Mouse (Mus musculus): Measurements from ENCODE around the gene Kmt2a.

Kmt2a gene

DNA sequence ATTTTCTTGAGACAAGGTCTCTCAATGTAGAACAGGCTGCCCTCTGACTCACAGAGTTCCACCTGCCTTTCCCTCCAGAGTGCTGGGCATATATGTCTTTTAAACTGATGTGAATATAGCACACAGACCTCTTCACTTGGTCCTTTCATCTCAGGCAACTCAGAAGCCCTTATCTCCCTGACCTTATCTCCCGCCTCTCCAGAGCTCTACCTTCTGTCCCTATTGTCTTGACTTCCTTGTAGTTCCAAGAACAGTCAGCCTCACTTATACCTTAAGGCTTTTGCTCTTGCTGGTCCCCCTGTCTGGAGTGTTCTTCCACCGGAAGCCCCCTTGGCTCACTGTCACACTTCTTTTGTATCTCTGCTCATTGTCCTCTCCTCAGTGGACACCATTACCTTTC, 9.0 kb upstream of the Kmt2a start:
- no peak for TF ChIP-seq GATA4 (IDR thresholded peaks at IDR 0.05; ENCODE audit: insufficient replicate concordance, low read length)

GRCm38 (mm10) chr9:44888114-44888624, 7.1 kb upstream of the Kmt2a start:
- TF ChIP-seq GATA4 (IDR thresholded peaks at IDR 0.05; ENCODE audit: insufficient replicate concordance, low read length) = no peak

GRCm38 (mm10) chr9:44882981-44883569, 2.0 kb upstream of the Kmt2a start:
- TF ChIP-seq GATA4 (IDR thresholded peaks at IDR 0.05; ENCODE audit: insufficient replicate concordance, low read length) = no peak

GRCm38 (mm10) chr9:44882436-44882980, 1.4 kb upstream of the Kmt2a start:
- TF ChIP-seq GATA4 (IDR thresholded peaks at IDR 0.05; ENCODE audit: insufficient replicate concordance, low read length) = no peak

GRCm38 (mm10) chr9:44881941-44882435, 892 bp upstream of the Kmt2a start:
- no peak for TF ChIP-seq GATA4 (IDR thresholded peaks at IDR 0.05; ENCODE audit: insufficient replicate concordance, low read length)

DNA sequence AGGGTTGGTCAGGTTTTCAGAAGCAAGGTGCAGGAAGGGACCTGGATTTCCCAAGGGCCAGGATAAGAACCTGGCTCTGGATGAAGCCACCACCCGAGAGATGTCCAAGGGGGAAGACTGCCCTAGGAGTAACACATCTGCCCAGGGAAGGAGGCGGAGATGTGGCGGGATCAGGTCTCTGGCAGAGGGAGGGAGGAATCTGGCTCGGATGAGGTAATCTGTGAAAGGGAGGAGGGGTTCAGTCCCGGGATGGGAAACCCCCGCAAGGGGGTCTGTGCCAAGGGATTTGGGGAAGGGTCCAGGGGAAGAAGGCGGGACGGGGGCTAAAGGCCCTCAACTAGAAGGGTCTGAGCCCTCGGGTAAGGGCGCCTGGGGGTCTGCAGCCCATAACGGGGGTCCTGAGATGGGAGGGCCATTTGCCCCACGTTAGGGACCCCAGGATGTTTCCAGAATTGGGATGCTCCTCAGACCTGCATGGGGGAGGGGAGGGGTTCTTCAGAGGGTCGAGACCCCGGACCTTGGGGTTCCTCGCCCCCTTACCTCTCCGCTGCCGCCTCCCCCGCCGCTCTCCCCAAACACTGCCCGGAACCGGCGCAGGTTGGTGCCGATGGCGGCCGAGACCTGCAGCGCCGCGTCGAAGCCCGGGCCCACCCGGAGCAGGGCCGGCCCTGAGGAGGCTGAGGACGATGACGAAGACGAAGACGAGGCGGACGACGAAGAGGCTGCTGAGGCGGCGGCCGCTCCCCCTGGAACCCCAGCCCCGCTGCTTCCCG, 601 bp downstream of the Kmt2a start:
- no peak for TF ChIP-seq GATA4 (IDR thresholded peaks at IDR 0.05; ENCODE audit: insufficient replicate concordance, low read length)

- no peak for TF ChIP-seq GATA4 (IDR thresholded peaks at IDR 0.05; ENCODE audit: insufficient replicate concordance, low read length)
Measured at GRCm38 (mm10) chr9:44879694-44880271, 1.3 kb downstream of the Kmt2a start.

DNA sequence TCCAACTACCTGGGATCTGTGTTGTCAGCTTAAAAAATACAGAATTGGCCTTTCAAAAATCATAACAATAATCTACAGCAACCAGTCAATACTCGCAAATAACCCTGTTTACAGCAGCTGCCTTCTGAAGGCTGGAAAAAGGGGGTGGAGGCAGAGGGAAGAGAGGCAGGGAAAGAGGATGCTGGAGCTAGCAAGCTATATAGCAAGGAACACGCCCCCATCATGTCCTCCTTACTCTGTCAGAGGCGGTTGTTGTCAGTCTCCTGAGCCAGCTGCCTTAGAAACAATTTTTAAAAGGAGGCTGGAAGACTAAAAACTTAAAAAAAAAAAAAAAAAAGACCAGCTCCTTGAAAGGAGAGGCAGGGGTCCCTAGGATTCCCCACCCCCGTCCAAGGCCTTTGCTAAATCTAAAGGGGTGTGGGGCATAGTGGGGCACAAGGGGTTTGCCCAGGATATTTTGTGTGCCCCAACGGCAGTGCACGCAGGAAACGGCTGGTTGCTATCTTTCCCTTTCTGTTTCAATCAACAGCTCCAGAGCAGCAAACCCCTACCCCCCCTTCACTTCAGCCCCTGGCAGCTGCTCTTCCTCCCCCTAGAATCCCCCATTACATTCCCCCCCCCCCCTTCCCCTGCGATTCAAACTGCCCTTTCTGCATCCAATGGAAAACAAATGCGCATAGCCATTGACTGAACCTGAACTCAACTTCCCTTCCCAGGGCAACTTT, 2.2 kb downstream of the Kmt2a start:
- TF ChIP-seq GATA4 (IDR thresholded peaks at IDR 0.05; ENCODE audit: insufficient replicate concordance, low read length) = no peak

DNA sequence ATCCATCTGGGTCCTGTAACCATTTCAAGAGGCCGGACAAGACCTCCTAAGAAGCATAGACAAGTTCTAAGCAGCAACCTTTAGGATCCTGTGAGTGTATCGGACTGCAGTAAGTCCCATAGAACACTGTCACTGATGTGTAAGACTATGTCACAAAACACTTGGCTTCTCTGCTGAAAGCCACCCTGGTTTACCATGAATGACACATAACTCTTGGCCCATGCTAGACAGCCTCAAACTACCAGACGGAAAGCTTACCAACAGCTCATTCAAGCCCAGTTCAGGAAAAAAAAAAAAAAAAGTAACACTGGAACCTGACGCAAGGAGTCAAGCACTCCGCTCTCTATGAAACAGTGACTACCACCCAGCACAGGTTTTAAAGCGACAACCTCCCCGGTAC, 3.4 kb downstream of the Kmt2a start:
- TF ChIP-seq GATA4 (IDR thresholded peaks at IDR 0.05; ENCODE audit: insufficient replicate concordance, low read length) = no peak

- TF ChIP-seq GATA4 (IDR thresholded peaks at IDR 0.05; ENCODE audit: insufficient replicate concordance, low read length) = no peak
Measured at GRCm38 (mm10) chr9:44875476-44875875, 5.6 kb downstream of the Kmt2a start.

DNA sequence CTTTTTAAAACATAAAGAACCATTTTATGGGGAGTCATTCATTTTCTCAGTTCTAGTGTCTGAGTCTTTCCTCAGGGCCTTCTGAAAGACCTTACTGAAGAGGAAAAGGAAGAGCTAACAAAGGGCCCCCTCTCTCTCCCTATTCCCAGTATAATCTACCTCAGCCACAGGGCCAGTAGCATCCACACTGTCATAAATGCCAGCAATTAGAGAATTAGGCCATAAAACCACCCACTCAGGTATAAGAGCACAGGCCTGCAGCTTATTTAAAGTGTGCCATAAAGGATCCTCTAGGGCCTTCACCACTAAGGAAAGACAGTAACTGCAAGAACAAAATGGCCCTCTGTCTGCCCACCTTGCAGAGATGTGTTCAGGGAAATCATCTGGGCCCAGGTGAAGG, 6.9 kb downstream of the Kmt2a start:
- TF ChIP-seq GATA4 (IDR thresholded peaks at IDR 0.05; ENCODE audit: insufficient replicate concordance, low read length) = no peak

DNA sequence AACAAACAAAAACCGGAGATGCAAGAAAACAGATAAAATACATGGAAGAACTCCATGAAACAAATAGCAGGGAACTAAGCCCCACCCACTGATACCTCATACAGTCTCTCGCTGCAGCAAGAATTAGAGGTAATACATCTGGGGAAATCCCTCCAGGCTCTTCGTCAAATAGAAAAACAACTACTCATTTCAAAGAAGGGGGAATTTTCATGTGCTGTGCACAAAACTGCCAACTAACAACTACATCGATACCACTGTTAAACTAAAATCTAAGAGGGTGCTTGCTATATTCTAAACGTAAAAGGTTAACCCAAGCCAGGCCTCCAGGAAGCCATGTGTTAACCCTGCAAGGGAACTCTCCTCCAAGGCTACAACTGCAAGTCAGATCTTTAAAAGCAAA, 7.4 kb downstream of the Kmt2a start:
- TF ChIP-seq GATA4 (IDR thresholded peaks at IDR 0.05; ENCODE audit: insufficient replicate concordance, low read length) = no peak

GRCm38 (mm10) chr9:44868336-44869094, 12.6 kb downstream of the Kmt2a start:
- no peak for TF ChIP-seq GATA4 (IDR thresholded peaks at IDR 0.05; ENCODE audit: insufficient replicate concordance, low read length)

DNA sequence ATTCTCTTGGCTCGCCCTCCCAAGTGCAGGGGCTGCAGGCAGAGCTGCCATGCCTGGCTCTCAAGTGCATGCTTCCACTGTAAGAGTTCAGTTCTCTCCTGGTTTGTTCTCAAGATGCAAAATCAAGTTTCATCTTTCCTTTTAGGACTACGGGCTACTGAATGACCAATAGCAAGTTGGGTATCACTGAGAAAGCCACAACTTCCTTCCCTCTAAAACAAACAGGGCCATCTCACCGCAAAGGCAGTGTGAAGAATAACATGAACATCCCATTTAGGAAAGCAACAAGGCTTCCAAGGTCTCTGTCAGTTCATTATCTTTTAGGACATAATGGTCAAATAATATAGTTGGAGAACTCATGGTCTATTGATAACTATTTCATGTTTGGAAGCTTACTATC, 13.4 kb downstream of the Kmt2a start:
- no peak for TF ChIP-seq GATA4 (IDR thresholded peaks at IDR 0.05; ENCODE audit: insufficient replicate concordance, low read length)

All from liver, adult (tissue).